Mouse (Mus musculus) mesoderm, embryonic 11.5 days (tissue): Measurements from ENCODE around the gene Rmnd5a.

ENCODE experiments used
- DNase-seq: peaks from one replicate; pipeline ENCODE4 v3.0.0-alpha.2; 2012; ENCODE audit warnings: low read depth, low spot score

Gene Rmnd5a

GRCm38 (mm10) chr6:71372041-71372720, 68.3 kb downstream of the Rmnd5a start:
- no peak for DNase-seq

DNA sequence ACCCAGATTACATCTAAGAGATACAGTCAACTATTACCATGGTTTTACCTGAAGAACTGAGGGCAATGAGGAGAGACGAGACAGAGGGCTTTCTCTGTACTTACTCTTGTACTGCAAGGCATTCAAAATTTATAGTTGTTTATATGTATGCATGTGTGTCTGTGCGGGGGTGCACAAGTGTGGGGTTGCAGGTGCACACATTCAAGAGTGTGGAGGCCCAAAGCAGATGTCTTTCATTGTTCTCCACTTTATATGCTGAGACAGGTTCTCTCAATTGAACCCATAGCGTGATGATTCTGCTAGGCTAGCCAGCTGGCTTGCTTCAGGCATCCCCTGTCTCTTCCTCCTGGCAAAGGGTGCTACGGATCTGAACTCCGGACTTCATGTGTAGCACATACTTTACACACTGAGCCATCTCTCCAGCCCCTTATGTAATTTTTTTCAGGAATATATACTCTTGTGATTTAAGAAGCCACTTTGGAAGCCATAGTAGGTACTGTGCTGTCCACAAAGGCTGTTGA, 69.3 kb downstream of the Rmnd5a start:
- no peak for DNase-seq

- DNase-seq = no peak
Measured at GRCm38 (mm10) chr6:71369416-71369815, 71.0 kb downstream of the Rmnd5a start.

- no peak for DNase-seq
Measured at GRCm38 (mm10) chr6:71363995-71364394, 76.4 kb downstream of the Rmnd5a start.

GRCm38 (mm10) chr6:71361156-71361670, 79.2 kb downstream of the Rmnd5a start:
- no peak for DNase-seq

DNA sequence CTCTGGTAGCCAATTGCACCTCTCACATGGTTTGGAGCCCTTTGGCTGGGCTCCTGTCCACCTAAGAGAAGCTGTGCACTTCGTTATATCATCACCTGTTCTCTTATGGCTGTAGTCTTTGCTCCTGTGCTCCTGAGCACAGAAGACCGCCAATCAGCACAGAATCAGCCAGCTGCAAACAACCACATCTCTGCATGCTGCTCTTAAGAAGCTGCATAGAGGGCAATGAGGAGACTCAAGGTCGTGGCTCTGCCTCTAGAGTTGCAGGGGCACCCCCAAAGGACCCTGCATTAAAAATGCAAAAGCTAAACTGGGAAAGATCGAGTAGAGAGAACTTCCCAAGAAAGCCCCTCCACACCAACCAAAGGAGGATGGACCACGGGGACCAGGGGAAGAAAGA, 79.7 kb downstream of the Rmnd5a start:
- no peak for DNase-seq

DNA sequence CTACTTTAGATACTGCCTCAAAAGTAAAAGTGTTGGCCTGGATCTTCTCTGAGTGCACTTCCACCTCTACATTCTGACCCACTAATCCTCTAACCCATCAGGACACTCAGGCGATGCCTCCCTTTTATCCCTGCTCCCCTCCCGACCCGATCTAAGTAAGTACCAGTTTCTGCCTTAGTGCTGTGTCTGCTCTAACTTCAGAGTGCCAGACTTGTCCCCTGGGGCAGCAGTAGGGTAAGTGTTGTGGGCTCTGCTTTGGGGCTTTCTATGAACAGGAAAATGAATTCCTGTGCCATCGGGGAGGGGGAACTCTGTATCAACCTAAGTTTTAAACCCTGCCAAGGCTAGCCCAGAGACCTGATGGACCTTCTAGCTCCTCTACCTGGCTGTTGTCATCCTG, 80.2 kb downstream of the Rmnd5a start:
- DNase-seq = no peak

DNA sequence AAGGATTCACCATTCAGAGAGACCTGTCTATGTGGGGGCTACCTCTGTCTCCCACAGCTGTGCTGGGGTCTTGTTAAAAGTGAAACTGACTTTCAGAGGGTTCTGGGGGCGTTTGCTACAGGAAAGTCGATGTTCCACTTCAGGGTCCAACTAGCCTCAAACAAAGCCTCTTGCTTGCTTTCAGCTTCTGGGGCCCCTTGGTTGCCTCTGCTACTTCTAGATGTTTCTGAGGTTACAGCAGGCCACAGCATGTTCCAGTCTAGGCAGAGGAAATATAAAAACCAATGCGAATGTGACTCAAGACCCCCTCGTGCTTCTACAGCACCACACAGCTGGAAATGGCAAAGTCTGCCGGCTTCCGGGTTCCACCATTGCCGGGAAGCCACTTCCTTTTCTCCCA, 82.9 kb downstream of the Rmnd5a start:
- DNase-seq = no peak

GRCm38 (mm10) chr6:71353722-71354121, 86.7 kb downstream of the Rmnd5a start:
- DNase-seq = no peak

DNA sequence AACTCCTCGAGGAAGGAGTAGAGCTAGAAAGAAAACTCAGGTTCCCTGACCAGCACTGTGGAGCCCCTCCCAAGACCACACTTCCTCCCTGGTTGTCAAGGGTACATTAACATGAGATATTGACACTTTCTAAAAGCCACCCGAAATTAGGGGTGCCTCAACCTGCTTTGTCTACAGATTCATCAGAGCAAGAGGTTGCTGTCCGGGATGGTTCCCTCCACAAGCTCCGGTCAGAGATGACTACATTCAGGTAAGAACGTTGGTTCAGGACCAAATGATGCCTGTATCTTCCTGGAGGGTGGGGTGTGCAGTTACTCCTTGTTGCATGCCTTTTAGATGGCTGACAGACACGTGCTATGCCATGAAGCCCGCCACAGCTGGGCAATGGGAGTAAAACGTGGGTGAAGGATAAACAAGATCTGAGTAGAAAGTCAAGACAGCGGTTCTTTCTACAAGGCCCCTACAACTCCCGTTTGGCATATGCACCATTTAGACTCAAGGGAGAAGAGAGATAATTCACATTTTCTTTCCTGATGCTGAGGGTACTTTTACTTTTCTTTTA, 87.5 kb downstream of the Rmnd5a start:
- no peak for DNase-seq

- no peak for DNase-seq
Measured at GRCm38 (mm10) chr6:71352201-71352600, 88.2 kb downstream of the Rmnd5a start.

GRCm38 (mm10) chr6:71351201-71351600, 89.2 kb downstream of the Rmnd5a start:
- no peak for DNase-seq

DNA sequence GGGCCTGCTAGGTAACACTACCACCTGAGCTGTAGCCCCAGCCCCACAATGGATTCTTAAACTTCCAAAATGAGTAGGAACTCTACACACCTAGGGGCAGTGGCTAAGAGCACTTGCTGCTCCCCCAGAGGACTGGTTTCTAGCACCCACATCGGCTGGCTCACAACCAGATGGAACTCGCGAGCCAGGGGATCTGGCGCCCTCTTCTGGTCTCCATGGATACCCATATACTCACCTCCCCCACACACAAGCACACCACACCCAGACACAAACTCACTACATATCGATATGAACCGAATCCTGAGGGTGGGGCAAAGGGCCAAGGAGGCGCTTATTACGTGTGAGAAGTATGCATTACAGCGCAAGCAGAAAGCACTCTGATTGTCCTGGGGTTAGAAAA, 92.4 kb downstream of the Rmnd5a start:
- no peak for DNase-seq

DNA sequence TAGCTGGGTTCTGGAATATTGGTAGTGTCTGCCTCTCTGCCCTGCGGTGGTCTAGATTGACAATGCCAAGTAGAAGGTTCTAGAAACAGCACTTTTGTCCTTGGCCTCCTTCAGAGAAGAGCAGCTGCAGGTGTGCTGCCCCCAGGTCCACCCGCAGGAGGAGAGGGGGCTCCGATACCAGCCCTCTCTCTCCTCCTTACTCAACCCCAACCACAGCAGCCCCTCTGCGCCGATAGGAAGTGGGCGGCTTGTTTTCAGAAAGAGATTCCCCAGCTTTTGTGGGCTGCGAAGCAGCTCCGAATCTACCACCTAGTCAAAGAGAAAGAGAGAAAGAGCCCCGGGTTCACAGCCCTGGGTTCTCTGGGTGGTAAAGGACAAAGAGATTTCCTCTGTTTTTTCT, 99.3 kb downstream of the Rmnd5a start:
- no peak for DNase-seq

DNA sequence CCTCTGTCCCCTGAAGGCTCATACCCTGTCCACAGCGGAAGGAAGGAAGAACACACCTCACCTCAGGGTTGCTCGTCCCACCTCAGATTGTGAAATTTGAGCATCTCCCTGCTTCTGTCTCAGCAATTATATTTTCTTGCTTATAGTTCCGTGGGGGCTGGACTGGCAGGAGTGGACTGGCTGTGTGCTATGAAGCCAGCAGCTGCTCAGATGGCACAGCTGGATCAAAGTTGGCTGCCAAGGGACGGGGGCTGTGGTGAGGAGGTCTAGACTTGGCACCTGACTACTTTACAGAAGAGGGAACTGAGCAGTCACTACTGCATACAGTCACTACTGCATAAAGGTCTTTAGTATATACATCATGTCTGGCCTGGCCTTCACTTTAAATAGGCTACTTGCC, 101.1 kb downstream of the Rmnd5a start:
- no peak for DNase-seq

- no peak for DNase-seq
Measured at GRCm38 (mm10) chr6:71338941-71339340, 101.5 kb downstream of the Rmnd5a start.
